Mouse (Mus musculus) mammary gland, adult 2 months (tissue): ENCODE measurements around the gene Cldn3. TPM values are rescaled to one million over a fixed set of nuclear protein-coding genes. Genes with fewer than 3 reads are reported as not detected.

Experiments
- polyA plus RNA-seq: library from polyadenylated mRNA; depleted of rRNA; stranded (reverse); fragments of >200 nt; gene quantifications from 2 replicates; pipeline ENCODE4 v1.2.3, GENCODE M21; 2012; ENCODE audit warnings: low replicate concordance; rRNA removed

Gene Cldn3
- 112 and 273 TPM in 2 replicates for polyA plus RNA-seq

DNA sequence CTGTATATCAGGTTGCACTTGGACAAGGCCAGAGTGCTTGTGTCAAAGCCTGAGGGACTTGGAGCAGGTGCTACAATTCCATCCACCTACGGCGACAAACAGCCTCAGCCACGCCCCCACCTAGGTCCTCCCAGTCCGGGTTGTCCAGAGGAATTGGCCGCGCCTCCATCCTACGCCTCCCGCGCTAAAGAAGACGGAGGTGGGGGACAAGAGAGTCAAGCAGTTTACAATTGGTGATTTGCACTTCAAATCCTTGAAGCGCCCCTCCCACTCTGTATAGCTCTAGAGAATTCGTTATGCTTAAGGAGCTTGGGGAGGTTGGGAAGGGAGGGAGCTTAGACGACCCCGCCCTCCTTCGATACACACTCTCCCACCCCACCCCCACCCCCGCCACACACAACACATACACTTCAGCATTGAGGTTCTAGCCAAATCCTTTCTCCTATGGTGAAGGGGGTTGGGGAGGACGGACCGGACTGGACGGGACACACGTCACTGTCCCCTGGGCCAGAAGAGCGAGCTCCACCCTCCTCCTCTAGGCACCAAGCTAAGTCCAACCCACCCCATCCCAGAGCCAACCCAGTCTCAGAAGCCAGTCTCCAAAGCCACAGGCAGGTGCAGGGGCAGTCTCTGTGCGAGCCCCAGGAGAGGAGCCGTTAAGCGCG lies at the start of gene Cldn3:
Gene Cldn3 (plus strand): TSS at position 582 of the 665 bp plus-strand sequence.

GRCm38 (mm10) chr5:134946857-134947255 lies 39.2 kb upstream of the Cldn3 start, which contains the start of gene Cldn4:
Gene Cldn4, minus strand, starts transcription at chr5:134946934.

DNA sequence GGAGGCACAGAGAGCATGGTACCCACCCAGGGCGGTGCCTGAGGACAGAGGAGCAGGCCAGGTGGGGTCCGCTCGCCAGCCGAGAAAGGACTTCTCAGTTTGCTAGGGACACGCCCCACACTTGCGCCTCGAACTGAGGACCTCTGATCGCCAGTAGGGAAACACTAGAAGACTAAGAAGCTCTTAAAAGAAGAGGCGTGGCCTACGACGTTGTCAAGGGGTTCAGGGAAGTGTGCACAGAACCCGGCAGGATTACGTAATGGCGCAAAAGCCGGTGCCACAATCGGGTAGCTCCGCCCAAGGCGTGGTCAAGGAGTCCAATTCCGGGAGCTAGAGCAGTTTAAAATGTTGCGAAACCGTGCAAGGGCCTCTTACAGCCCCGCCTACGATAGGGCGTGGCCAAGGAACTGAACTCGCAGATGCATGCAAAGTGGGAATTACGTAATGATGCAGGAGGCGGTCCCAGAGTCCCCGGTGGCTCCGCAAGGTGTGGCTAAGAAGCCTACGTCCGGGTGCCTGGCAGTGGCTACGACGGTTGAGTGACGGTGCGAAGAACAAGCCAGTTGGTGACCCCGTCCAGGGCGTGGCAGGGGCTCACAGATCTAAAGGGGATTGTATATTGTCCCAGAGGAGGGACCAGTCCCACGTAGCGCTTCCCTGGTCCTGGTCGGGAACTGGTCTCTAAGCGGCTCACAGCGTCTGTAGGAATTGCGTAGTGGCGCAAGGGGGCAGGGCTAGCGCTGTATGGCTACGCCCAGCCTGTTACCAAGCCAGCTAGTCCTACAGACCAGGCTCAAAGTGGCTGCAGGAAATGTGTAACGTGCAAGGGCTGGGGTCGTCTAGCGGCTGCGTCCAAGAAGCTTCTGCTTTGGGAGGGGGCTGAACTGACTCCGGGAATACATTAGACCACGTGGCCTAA lies 22.9 kb downstream of the Cldn3 start, which contains the start of gene Abhd11:
Gene Abhd11 (plus strand): TSS at position 482 of the 919 bp plus-strand sequence.

GRCm38 (mm10) chr5:135023344-135024173 lies 37.5 kb downstream of the Cldn3 start, which contains the start of gene Stx1a:
Gene Stx1a, plus strand, starts transcription at chr5:135023482.

Other genes starting within 250 kb of the Cldn3 start
- 129 and 229 TPM in 2 replicates for gene Eln, start 238.9 kb upstream of the Cldn3 start, polyA plus RNA-seq
- not detected in 2 replicates for gene Tmem270, start 79.5 kb upstream of the Cldn3 start, polyA plus RNA-seq
- 0.47 and 0.62 TPM in 2 replicates for gene Cldn13, start 70.7 kb upstream of the Cldn3 start, polyA plus RNA-seq
- gene Mettl27, start 53.8 kb upstream of the Cldn3 start, polyA plus RNA-seq, result 27.0 and 37.6 TPM in 2 replicates
- gene Cldn4, start 39.3 kb upstream of the Cldn3 start, polyA plus RNA-seq, result 113 and 188 TPM in 2 replicates
- gene Abhd11, start 22.9 kb downstream of the Cldn3 start, polyA plus RNA-seq, result 105 and 132 TPM in 2 replicates
- gene Stx1a, start 37.3 kb downstream of the Cldn3 start, polyA plus RNA-seq, result 13.5 and 18.0 TPM in 2 replicates
- gene Dnajc30, start 78.0 kb downstream of the Cldn3 start, polyA plus RNA-seq, result 34.6 and 70.6 TPM in 2 replicates
- gene Bud23, start 78.7 kb downstream of the Cldn3 start, polyA plus RNA-seq, result 48.1 and 60.4 TPM in 2 replicates
- 1.6 and 6.2 TPM in 2 replicates for gene Vps37d, start 92.1 kb downstream of the Cldn3 start, polyA plus RNA-seq
- 217 and 264 TPM in 2 replicates for gene Mlxipl, start 103.7 kb downstream of the Cldn3 start, polyA plus RNA-seq
- 11.4 and 12.6 TPM in 2 replicates for gene Tbl2, start 163.4 kb downstream of the Cldn3 start, polyA plus RNA-seq
- 36.2 and 42.7 TPM in 2 replicates for gene Bcl7b, start 182.1 kb downstream of the Cldn3 start, polyA plus RNA-seq
- gene Baz1b, start 201.1 kb downstream of the Cldn3 start, polyA plus RNA-seq, result 22.2 and 25.4 TPM in 2 replicates